Mouse (Mus musculus) limb, embryonic 14.5 days (tissue): ENCODE measurements at regions not wholly inside any gene's neighbourhood (a gene's known extent, or its start where the extent isn't known, plus 50 kb on each side); places are given as distances from the start of the nearest gene placed in this dataset.

Experiments used
- ATAC-seq: fragments of 200-750 bp; cut with Nextera tagmentation; 2 replicates; pipeline ENCODE4 v1.8.0; 2017; ENCODE audit warnings: low read depth, moderate number of reproducible peaks, moderate TSS enrichment; ENCODE audit not compliant: low FRiP score
- DNase-seq: peaks from one replicate; pipeline ENCODE4 v3.0.0-alpha.2; 2015; ENCODE audit warnings: low spot score
- H3K27ac ChIP-seq: fragments of 300-500 bp; sonication (generic); replicated peaks from 2 replicates; pipeline ENCODE4 v1.5.1; 2014; ENCODE audit warnings: low read depth, mild to moderate bottlenecking, low read length, moderate library complexity, mixed read lengths
- H3K27me3 ChIP-seq: fragments of 300-500 bp; sonication (generic); 2 replicates; pipeline ENCODE4 v1.6.1; 2014; ENCODE audit warnings: low read length, mixed read lengths; ENCODE audit not compliant: control insufficient read depth, insufficient read depth
- H3K36me3 ChIP-seq: fragments of 300-500 bp; sonication (generic); 2 replicates; pipeline ENCODE4 v1.6.1; 2014; ENCODE audit warnings: mild to moderate bottlenecking, low read length, moderate library complexity, mixed read lengths; ENCODE audit not compliant: control insufficient read depth, insufficient read depth
- H3K4me1 ChIP-seq: fragments of 300-500 bp; sonication (generic); 2 replicates; pipeline ENCODE4 v1.6.1; 2014; ENCODE audit warnings: antibody characterized with exemption, low read length, mixed read lengths; ENCODE audit not compliant: control insufficient read depth, insufficient read depth
- H3K4me2 ChIP-seq: fragments of 300-500 bp; sonication (generic); replicated peaks from 2 replicates; pipeline ENCODE4 v1.6.1; 2014; ENCODE audit warnings: low read depth, mild to moderate bottlenecking, low read length, moderate library complexity; ENCODE audit not compliant: severe bottlenecking
- H3K4me3 ChIP-seq: fragments of 300-500 bp; sonication (generic); replicated peaks from 2 replicates; pipeline ENCODE4 v1.5.1; 2014; ENCODE audit warnings: low read length
- H3K9ac ChIP-seq: fragments of 300-500 bp; sonication (generic); 2 replicates; pipeline ENCODE4 v1.6.1; 2014; ENCODE audit warnings: mild to moderate bottlenecking, low read depth, low read length, moderate library complexity; ENCODE audit not compliant: severe bottlenecking
- H3K9me3 ChIP-seq: fragments of 300-500 bp; sonication (generic); 2 replicates; pipeline ENCODE4 v1.6.1; 2016; ENCODE audit warnings: low read length; ENCODE audit not compliant: control insufficient read depth
- POLR2A ChIP-seq: fragments of 200-500 bp; IDR thresholded peaks from 2 replicates; pipeline ENCODE4 v1.8.0; 2012; ENCODE audit warnings: inconsistent platforms, mild to moderate bottlenecking, moderate library complexity, borderline replicate concordance; ENCODE audit not compliant: insufficient read depth, insufficient read length; ENCODE audit errors: extremely low read depth
- WGBS: fragments of 180-500 bp; shearing (Covaris S2); extraction: QIAGEN DNeasy Blood & Tissue Kit; methylation state at CpG from one replicate; pipeline ENCODE4 v1.1.7; 2014; 5-methylcytosine and 5-hydroxymethylcytosine counted together

DNA sequence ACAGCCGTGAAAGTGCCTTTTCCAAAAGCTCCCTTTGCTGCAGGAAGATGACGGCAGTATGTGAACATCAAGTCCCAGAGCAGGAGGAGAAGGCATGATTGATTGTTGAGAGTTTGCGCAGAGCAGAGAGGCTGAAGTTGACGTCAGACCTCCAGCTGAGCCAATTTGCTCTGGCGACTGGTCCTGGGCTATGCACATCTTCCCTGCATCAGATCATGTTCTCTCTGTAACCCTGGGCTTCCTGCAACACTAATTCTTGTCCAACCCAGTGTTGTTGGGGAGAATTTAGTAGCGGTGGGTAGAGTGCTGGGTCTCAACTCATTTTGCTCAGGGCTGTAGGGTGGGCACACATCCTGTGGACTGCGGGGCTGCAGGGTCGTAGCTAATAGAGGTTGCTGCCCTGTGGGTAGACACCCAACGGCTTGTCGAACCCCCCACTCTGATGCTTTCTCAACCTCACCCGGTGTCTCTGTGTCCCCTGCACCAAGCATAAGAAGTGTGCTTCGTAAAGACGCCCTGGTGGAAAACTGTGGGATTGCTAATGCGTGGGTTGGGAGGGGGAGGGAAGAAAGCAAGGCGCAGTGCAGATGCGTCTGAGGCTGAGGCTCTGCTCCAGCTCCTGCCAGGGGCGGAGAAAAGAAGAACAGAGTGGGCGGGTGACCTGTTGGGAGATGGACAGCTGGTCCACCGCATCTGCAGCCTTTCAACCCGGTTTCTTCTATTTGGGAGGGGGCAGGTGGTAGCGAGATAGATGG, 73.4 kb upstream of the Glra1 start:
- ATAC-seq (no peak), DNase-seq (no peak)
- H3K4me3 ChIP-seq = no peak overlapping the region
- no peaks in the 10 kb centered on the region for H3K9me3 ChIP-seq
- no peaks in the 10 kb centered on the region for H3K4me1 ChIP-seq
- no peaks in the 10 kb centered on the region for H3K27me3 ChIP-seq
- TF ChIP-seq POLR2A = no peak
- no peaks in the 10 kb centered on the region for H3K36me3 ChIP-seq
- H3K27ac ChIP-seq = no peak overlapping the region
- no peak overlapping the region for H3K4me2 ChIP-seq
- 78% methylated on average over 21 of the region's 21 CpGs for WGBS
- no peak overlapping the region for H3K9ac ChIP-seq

GRCm38 (mm10) chr11:55663108-55663507, 55.1 kb upstream of the Glra1 start:
- no peak for ATAC-seq
- H3K36me3 ChIP-seq = no peaks in the 10 kb centered on the region
- no peak overlapping the region for H3K4me3 ChIP-seq
- no peak for DNase-seq
- 92% methylated on average over 4 of the region's 4 CpGs for WGBS
- no peak overlapping the region for H3K9ac ChIP-seq
- no peaks in the 10 kb centered on the region for H3K27me3 ChIP-seq
- no peak for TF ChIP-seq POLR2A
- H3K4me2 ChIP-seq = no peak overlapping the region
- H3K27ac ChIP-seq = no peak overlapping the region
- no peaks in the 10 kb centered on the region for H3K9me3 ChIP-seq
- H3K4me1 ChIP-seq = no peaks in the 10 kb centered on the region

DNA sequence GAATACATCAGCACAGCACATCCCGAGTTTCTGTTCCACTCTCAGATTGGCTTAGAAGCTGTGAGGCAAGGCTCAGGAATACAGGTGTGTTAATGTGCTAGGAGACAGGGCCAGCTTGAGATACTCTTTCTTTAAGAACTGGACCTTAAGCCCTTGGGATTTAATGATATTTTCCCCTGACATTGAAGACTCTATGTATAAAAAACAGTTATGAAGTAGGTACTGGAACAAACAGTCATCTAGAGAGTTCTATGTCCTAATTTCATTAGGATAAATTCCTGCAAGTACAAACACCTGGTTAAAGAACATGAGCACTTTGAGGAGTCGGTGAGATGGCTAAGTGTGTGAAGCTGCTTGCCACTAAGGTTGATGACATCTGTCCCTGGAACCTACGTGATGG, 54.3 kb upstream of the Glra1 start:
- no peak for ATAC-seq
- Histone ChIP-seq H3K4me2 (no peak overlapping the region), H3K36me3 (no peaks in the 10 kb centered on the region), H3K4me1 (no peaks in the 10 kb centered on the region), H3K27ac (no peak overlapping the region), H3K4me3 (no peak overlapping the region), H3K9me3 (no peaks in the 10 kb centered on the region), H3K9ac (no peak overlapping the region), H3K27me3 (no peaks in the 10 kb centered on the region)
- no peak for TF ChIP-seq POLR2A
- WGBS = 66% methylated on average over 3 of the region's 3 CpGs
- DNase-seq = no peak
